Mouse (Mus musculus): ENCODE results near the gene Dact3. TPM values are rescaled to one million over a fixed set of nuclear protein-coding genes. Genes with fewer than 3 reads are reported as not detected.
A peak's percentile ranks its signal among the peaks of the same experiment; 100 is the strongest.

Gene Dact3
- total RNA-seq, 2 experiments from 2014 or later: 103 TPM

GRCm38 (mm10) chr7:16883162-16883561 is 8.0 kb downstream of the Dact3 start:
- no peak for DNase-seq (ENCODE audit: extremely low spot score in 1 of 2, low spot score in 2 of 2)
- intact Hi-C loops (cut with DNase I): no loop called here

GRCm38 (mm10) chr7:16884334-16884733 is 9.2 kb downstream of the Dact3 start:
- DNase-seq (ENCODE audit: extremely low spot score in 1 of 2, low spot score in 2 of 2): no peak
- intact Hi-C loops (cut with DNase I): no loop called here

DNA sequence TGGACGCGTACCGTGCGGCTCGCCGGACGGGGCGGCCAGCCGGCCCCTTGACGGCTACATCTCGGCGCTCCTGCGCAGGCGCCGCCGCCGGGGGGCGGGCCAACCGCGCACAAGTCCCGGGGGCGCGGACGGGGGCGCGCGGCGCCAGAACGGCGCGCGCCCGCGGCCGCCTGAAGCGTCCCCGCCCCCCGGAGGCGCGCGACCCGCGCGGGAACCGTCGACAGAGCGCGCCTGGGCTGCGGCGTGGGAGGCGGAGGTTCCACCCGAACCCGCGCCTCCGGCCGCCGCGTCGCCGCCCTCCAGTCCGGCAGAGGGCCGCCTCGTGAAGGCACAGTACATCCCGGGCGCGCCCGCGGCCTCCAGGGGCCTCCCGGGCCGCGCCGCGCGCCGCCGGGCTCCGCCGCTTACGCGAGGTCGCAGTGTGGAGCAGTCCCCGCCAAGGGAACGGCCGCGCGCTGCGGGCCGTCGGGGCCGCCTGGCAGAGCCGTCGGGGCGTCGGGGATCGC is 10.2 kb downstream of the Dact3 start:
- peak in 1 of 2 experiments; percentile 52 for DNase-seq (ENCODE audit: extremely low spot score in 1 of 2, low spot score in 2 of 2)
- intact Hi-C loops (cut with DNase I): no loop called here

DNA sequence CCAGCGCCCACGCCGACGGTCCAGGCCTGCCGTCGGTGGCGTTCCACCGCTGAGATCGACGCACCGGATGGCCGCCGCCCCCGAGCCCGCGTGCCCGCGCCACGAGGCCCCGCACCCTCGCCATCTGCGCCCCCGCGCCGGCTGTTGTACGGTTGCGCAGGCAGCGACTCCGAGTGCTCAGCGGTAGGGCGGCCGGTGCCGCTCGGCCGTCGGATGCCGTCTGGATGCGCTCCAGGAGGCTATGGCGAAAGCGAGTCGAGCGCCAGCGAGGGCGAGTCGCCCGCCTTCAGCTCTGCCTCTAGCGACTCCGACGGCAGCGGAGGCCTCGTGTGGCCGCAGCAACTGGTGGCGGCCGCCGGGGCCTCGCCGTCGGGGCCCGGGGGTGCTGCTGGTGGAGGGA is 10.8 kb downstream of the Dact3 start:
- peak in 1 of 2 experiments; percentile 65 for DNase-seq (ENCODE audit: extremely low spot score in 1 of 2, low spot score in 2 of 2)
- intact Hi-C loops (cut with DNase I): no loop called here

DNA sequence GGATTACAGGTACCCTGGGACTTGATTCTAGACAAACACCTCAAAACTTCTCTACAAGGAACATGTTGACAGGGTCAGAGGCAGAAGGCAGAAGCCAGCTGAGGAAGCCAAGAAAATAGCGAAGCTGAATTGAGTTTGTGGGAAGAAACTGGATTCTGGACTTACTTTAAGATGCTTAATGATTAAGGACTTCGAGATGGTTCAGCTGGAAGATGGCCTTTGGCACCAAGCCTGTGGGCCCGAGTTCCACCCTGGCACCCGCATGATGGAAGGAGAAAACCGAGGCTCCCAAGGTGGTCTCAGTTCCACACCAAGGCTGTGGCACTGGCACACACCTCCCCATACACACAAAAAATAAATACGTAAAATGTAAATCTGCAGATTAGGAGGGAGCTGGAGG is 15.4 kb downstream of the Dact3 start:
- no peak for DNase-seq (ENCODE audit: extremely low spot score in 1 of 2, low spot score in 2 of 2)
- intact Hi-C loops (cut with DNase I): loop anchor here (5.0 kb wide), 1 partner anchor 143 kb away; no protein-coding TSS in a partner anchor

DNA sequence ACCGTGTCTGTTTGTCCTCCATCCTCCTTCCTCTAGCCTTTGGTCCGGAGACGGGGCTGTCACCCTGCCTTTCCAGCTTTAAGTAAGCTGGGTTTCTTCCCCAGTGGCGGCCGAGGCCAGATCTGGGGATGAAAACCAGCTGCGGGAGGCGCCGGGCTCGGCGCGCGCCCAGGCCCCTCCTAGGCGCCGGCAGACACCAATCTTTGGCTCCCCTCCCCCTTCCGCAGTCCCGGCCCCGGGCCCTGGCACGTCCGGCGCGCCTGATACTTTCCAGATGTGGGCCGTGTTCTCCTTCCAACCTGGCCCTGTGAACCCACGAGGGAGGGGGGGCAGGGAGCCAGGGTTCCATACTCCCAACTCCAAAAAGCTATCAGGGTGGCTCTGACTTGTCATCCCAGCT is 15.8 kb downstream of the Dact3 start:
- intact Hi-C loops (cut with DNase I): loop anchor here (5.0 kb wide), 1 partner anchor 144 kb away; no protein-coding TSS in a partner anchor
- DNase-seq (ENCODE audit: extremely low spot score in 1 of 2, low spot score in 2 of 2): peak in 1 of 2 experiments; percentile 85

DNA sequence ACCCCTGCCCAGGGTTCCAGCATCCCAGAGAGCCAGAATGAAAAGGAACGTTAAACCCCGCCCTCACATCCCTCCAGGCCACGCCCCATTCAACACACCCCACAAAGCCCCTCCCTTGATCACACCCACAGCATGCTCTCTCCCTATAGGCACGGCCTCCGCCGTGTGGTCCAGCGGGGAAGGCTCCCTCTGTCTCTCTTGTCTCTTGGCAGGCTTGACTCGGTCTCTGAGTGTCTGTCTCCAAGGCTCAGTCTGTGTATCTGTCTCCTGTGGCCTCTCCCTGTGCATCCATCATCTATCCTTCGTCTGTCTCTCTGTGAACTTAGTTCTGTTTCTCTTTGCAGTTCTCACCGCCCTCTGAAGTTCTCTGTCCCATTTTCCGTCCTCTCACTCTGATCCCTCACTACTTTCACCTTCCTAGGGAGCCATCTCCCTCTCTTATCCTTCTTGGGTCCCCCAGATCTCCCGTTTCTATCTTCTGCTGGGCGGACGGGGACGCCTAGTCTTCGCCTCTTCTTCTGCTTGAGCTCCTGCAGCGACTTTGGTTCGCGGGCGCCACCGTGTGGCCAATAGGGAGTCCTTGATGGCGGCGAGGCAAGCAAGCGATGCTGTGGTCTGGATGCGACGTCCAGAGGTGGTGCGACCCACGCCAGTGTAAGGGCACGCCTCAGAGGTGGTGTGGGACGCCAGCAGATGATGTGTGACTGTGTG is 16.7 kb downstream of the Dact3 start, which contains the start of gene Gng8:
Gene Gng8, plus strand, starts transcription at position 146 of the 711 bp plus-strand sequence.
- DNase-seq (ENCODE audit: extremely low spot score in 1 of 2, low spot score in 2 of 2): peak; percentile 80 to 88
- intact Hi-C loops (cut with DNase I): loop anchor here (5.0 kb wide), 1 partner anchor 144 kb away; no protein-coding TSS in a partner anchor

DNA sequence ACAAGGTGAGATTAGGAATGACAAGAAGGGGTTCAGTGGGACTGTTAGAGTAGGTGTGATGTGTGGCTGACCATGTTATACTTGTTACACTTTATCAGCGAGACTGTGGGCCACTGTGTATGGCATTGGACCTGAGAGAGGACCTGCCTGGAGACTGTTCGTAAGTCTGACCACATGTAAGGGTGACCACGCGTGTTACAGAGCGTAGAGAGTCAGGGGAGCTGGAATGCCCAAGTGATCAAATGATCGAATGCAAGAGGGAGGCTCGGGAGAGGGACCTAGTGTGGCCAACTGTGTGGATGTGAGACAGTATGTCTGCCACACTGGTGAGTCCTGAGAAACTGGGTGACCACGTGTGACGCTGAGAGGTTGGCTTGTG is 17.2 kb downstream of the Dact3 start:
- intact Hi-C loops (cut with DNase I): loop anchor here (5.0 kb wide), 1 partner anchor 145 kb away; no protein-coding TSS in a partner anchor
- no peak for DNase-seq (ENCODE audit: extremely low spot score in 1 of 2, low spot score in 2 of 2)

DNA sequence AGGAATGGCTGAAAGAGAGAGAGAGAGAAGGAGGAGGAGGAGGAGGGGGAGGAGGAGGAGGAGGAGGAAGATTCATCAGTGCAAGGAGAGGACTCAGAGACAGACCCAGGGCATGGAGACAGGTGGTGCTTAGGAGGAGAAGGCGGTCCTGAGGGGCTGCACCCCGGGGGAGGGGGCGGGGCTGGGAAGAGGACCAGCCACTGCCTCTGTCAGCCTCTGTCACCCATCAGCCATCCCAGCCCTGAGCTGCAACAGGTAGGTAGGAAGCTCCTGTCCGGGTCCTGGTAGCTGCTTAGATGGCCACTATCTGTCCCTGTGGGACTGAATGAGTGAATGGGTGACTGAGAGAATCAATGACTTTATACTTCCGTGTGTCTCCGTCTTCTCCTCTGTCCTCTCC is 18.5 kb downstream of the Dact3 start:
- DNase-seq (ENCODE audit: extremely low spot score in 1 of 2, low spot score in 2 of 2): no peak
- intact Hi-C loops (cut with DNase I): loop anchor here (5.0 kb wide), 1 partner anchor 146 kb away; no protein-coding TSS in a partner anchor

- no peak for DNase-seq (ENCODE audit: extremely low spot score in 1 of 2, low spot score in 2 of 2)
- intact Hi-C loops (cut with DNase I): loop anchor here (5.0 kb wide), 1 partner anchor 147 kb away; no protein-coding TSS in a partner anchor
Measured at GRCm38 (mm10) chr7:16894279-16894678, 19.2 kb downstream of the Dact3 start.

GRCm38 (mm10) chr7:16895000-16895399 is 19.9 kb downstream of the Dact3 start:
- intact Hi-C loops (cut with DNase I): loop anchor here (5.0 kb wide), 1 partner anchor 148 kb away; no protein-coding TSS in a partner anchor
- peak in 1 of 2 experiments; percentile 85 for DNase-seq (ENCODE audit: extremely low spot score in 1 of 2, low spot score in 2 of 2)

GRCm38 (mm10) chr7:16895511-16895910 is 20.4 kb downstream of the Dact3 start:
- intact Hi-C loops (cut with DNase I): no loop called here
- DNase-seq (ENCODE audit: extremely low spot score in 1 of 2, low spot score in 2 of 2): no peak

- intact Hi-C loops (cut with DNase I): no loop called here
- DNase-seq (ENCODE audit: extremely low spot score in 1 of 2, low spot score in 2 of 2): no peak
Measured at GRCm38 (mm10) chr7:16900526-16900925, 25.4 kb downstream of the Dact3 start.

- intact Hi-C loops (cut with DNase I): no loop called here
- DNase-seq (ENCODE audit: extremely low spot score in 1 of 2, low spot score in 2 of 2): no peak
Measured at GRCm38 (mm10) chr7:16903439-16903955, 28.4 kb downstream of the Dact3 start.

DNA sequence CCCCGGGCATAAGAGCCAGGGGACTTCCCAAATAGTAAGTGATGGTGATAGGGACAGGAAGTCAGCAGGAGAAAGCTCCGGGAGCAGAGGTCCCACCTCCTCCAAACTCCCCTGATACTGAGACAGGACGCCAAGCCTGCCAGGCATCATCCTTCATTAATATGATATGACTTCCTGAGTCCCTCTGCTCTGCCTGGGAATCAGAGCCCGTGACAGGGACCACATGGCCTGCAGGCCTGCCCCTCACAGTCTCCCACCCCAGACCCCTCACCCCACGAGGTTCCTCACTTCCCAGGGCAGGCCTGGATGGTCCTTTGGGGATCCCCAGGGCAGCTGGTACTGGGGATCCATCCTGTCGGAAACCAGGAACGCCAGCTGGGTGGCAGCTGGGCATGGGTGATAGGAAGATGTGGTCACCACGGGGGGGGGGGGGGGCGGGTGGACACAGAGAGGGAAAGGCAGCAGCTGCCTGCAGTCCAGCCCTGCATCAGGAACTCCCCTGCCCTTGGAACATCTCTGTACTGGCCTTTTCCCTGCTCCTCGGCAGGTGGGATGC is 29.1 kb downstream of the Dact3 start:
- intact Hi-C loops (cut with DNase I): no loop called here
- no peak for DNase-seq (ENCODE audit: extremely low spot score in 1 of 2, low spot score in 2 of 2)

DNA sequence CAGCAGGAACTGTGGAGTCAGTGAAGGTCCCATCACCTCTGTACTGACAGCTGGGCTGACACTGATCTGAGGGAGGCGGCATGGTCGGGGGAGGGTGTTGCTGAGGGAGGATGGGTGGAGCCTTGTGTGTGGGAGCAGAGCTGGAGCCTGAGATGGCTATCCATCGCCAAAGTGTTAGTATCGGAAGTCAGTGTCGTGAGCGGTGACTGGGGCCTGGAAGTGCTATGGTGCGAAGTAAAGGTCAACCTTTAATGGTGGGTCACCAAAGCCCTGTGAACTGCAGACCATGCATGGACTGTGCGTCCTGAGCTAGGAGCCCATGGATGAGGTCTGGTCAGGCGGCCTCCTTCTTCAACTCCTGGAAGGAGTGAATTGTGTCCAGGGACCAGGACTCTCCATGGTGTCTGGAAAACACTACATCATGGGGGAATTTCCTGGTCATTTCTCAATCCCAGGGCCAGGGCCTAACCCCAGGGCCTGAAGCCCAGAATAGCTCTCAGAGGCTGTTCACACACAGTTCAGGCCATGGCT is 30.4 kb downstream of the Dact3 start:
- intact Hi-C loops (cut with DNase I): no loop called here
- DNase-seq (ENCODE audit: extremely low spot score in 1 of 2, low spot score in 2 of 2): peak in 1 of 2 experiments; percentile 56

- intact Hi-C loops (cut with DNase I): no loop called here
- DNase-seq (ENCODE audit: extremely low spot score in 1 of 2, low spot score in 2 of 2): peak in 1 of 2 experiments; percentile 63
Measured at GRCm38 (mm10) chr7:16906281-16906680, 31.2 kb downstream of the Dact3 start, which contains the start of gene Ptgir. Gene Ptgir (plus strand): TSS chr7:16906490.

GRCm38 (mm10) chr7:16906889-16907559 is 31.9 kb downstream of the Dact3 start:
- intact Hi-C loops (cut with DNase I): no loop called here
- no peak for DNase-seq (ENCODE audit: extremely low spot score in 1 of 2, low spot score in 2 of 2)

- no peak for DNase-seq (ENCODE audit: extremely low spot score in 1 of 2, low spot score in 2 of 2)
- intact Hi-C loops (cut with DNase I): no loop called here
Measured at GRCm38 (mm10) chr7:16907842-16908241, 32.7 kb downstream of the Dact3 start.

Measured in left cerebral cortex, postnatal 10 days (tissue).